ENCODE assay signal across 22 mouse cellular contexts in the genomic region with DNA sequence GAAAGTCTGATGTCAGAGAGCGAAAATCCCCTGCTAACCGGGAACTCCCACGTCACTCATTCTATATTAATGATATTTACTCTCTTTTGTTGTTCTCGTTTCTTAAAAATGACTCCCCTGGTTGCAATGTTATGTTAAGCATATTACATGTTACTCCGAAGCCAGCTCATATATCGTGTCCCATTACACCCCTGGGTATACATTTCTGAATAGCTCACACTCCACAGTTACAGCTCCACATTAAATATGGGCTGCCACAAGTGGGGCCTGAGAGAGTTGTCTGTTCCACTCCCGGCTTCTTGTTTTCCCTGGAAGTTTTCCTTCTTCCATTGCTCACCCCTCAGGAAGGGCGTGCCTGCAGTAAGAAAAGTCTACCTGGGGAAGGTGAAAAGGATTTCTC.
DNase-seq lines count a peak whose midpoint lies in the region; ATAC-seq lines count a peak whose summit lies in the region.
"Had no signal": no experiment of that assay in that cellular context is flagged by ENCODE, and none has a peak within 500 bp of the region (broad histone marks: within the 10 kb centered on the region; RNA-seq: fewer than 3 reads in every experiment).

No protein-coding gene starts in this region.

- WGBS in limb, embryonic 13.5 days, result 67% methylated on average over 8 of the region's 8 CpGs
- 90% methylated on average over 8 of the region's 8 CpGs for WGBS in limb, embryonic 10.5 days
- 58% methylated on average over 8 of the region's 8 CpGs for WGBS in neural tube, embryonic 13.5 days
- 54% methylated on average over 8 of the region's 8 CpGs for WGBS in neural tube, embryonic 14.5 days
- WGBS in neural tube, embryonic 15.5 days, result 52% methylated on average over 8 of the region's 8 CpGs

- H3K4me3 ChIP-seq in limb, embryonic 13.5 days, result no peak overlapping the region
- H3K4me3 ChIP-seq in limb, embryonic 10.5 days, result no peak overlapping the region
- no peak overlapping the region for H3K4me3 ChIP-seq in neural tube, embryonic 13.5 days
- no peak overlapping the region for H3K4me3 ChIP-seq in neural tube, embryonic 14.5 days (ENCODE audit: low read depth, low read length)
- no peak overlapping the region for H3K4me3 ChIP-seq in neural tube, embryonic 15.5 days (replicated peaks)

- H3K9me3 ChIP-seq in limb, embryonic 13.5 days, result no peaks in the 10 kb centered on the region
- H3K9me3 ChIP-seq in limb, embryonic 10.5 days (replicated peaks), result no peaks in the 10 kb centered on the region
- no peaks in the 10 kb centered on the region for H3K9me3 ChIP-seq in neural tube, embryonic 13.5 days
- H3K9me3 ChIP-seq in neural tube, embryonic 14.5 days (ENCODE audit: control insufficient read depth, low read length), result no peaks in the 10 kb centered on the region
- no peaks in the 10 kb centered on the region for H3K9me3 ChIP-seq in neural tube, embryonic 15.5 days (replicated peaks)
- H3K9me3 ChIP-seq: G1E had no signal

- H3K27me3 ChIP-seq in limb, embryonic 13.5 days, result no peaks in the 10 kb centered on the region
- no peaks in the 10 kb centered on the region for H3K27me3 ChIP-seq in limb, embryonic 10.5 days (ENCODE audit: low read depth, poor library complexity, severe bottlenecking)
- H3K27me3 ChIP-seq in neural tube, embryonic 13.5 days, result no peaks in the 10 kb centered on the region
- H3K27me3 ChIP-seq in neural tube, embryonic 14.5 days (ENCODE audit: control insufficient read depth, insufficient read depth, low read length), result no peaks in the 10 kb centered on the region
- no peaks in the 10 kb centered on the region for H3K27me3 ChIP-seq in neural tube, embryonic 15.5 days (replicated peaks)
- H3K27me3 ChIP-seq: CH12.LX had no signal

- no peak overlapping the region for H3K4me2 ChIP-seq in limb, embryonic 13.5 days (replicated peaks)
- no peak overlapping the region for H3K4me2 ChIP-seq in neural tube, embryonic 13.5 days
- H3K4me2 ChIP-seq in neural tube, embryonic 14.5 days (ENCODE audit: low read depth, low read length), result no peak overlapping the region
- H3K4me2 ChIP-seq in neural tube, embryonic 15.5 days, result no peak overlapping the region

- 0 out of 2 replicates have a peak, but pooled peaks have one; percentile 54 for ATAC-seq in limb, embryonic 13.5 days (ENCODE audit: low FRiP score, low read depth)
- ATAC-seq in neural tube, embryonic 13.5 days (ENCODE audit: low read depth), result peak; percentile 83
- peak; percentile 82; the same call in 1 of the 2 replicates for ATAC-seq in neural tube, embryonic 14.5 days (ENCODE audit: low read depth)
- ATAC-seq in neural tube, embryonic 15.5 days (ENCODE audit: low FRiP score), result peak; percentile 85
- ATAC-seq: activated CD4-positive, CD25-positive, alpha-beta regulatory T cell, adult 4 months; CD4-positive, CD25-positive, alpha-beta regulatory T cell, adult 4 months; Patski had no signal

- DNase-seq in limb, embryonic 10.5 days (ENCODE audit: low spot score), result no peak
- no peak for DNase-seq in neural tube, embryonic 10.5 days (ENCODE audit: extremely low spot score, low spot score)
- no peak for DNase-seq in spleen, postnatal 4 days (ENCODE audit: low spot score in 2 of 2)
- DNase-seq in gastrocnemius, adult 8-10 months (ENCODE audit: low spot score in 2 of 2), result no peak
- DNase-seq: adrenal gland, adult 2 months; adrenal gland, adult 8-10 months; adrenal gland, postnatal 10 days; adrenal gland, postnatal 14 days; adrenal gland, postnatal 25 days; adrenal gland, postnatal 36 days; B cell, adult 2 months; cerebellum, adult 11 months; cerebellum, adult 11-12 months had no signal

- no peak overlapping the region for H3K9ac ChIP-seq in limb, embryonic 13.5 days
- H3K9ac ChIP-seq in neural tube, embryonic 13.5 days, result no peak overlapping the region
- no peak overlapping the region for H3K9ac ChIP-seq in neural tube, embryonic 14.5 days (replicated peaks; ENCODE audit: low read depth, low read length)
- no peak overlapping the region for H3K9ac ChIP-seq in neural tube, embryonic 15.5 days (replicated peaks)

- no peaks in the 10 kb centered on the region for H3K36me3 ChIP-seq in limb, embryonic 13.5 days
- no peaks in the 10 kb centered on the region for H3K36me3 ChIP-seq in limb, embryonic 10.5 days
- no peaks in the 10 kb centered on the region for H3K36me3 ChIP-seq in neural tube, embryonic 13.5 days
- no peaks in the 10 kb centered on the region for H3K36me3 ChIP-seq in neural tube, embryonic 14.5 days (ENCODE audit: control insufficient read depth, insufficient read depth, low read length)
- H3K36me3 ChIP-seq in neural tube, embryonic 15.5 days, result no peaks in the 10 kb centered on the region
- H3K36me3 ChIP-seq: G1E had no signal

- H3K4me1 ChIP-seq in limb, embryonic 13.5 days, result 0 out of 2 replicates have a peak, but pooled peaks cover 7% of the 10 kb centered on the region
- H3K4me1 ChIP-seq in limb, embryonic 10.5 days, result no peaks in the 10 kb centered on the region
- peaks cover 11% of the 10 kb centered on the region; the same call in 1 of the 2 replicates for H3K4me1 ChIP-seq in neural tube, embryonic 13.5 days (replicated peaks)
- H3K4me1 ChIP-seq in neural tube, embryonic 14.5 days (ENCODE audit: control insufficient read depth, insufficient read depth, low read length), result no peaks in the 10 kb centered on the region
- peaks cover 6% of the 10 kb centered on the region; the same call in 1 of the 2 replicates for H3K4me1 ChIP-seq in neural tube, embryonic 15.5 days

- H3K27ac ChIP-seq in limb, embryonic 13.5 days, result no peak overlapping the region
- no peak overlapping the region for H3K27ac ChIP-seq in limb, embryonic 10.5 days
- no peak overlapping the region for H3K27ac ChIP-seq in neural tube, embryonic 13.5 days (replicated peaks)
- no peak overlapping the region for H3K27ac ChIP-seq in neural tube, embryonic 14.5 days (ENCODE audit: low read depth, low read length)
- no peak overlapping the region for H3K27ac ChIP-seq in neural tube, embryonic 15.5 days (replicated peaks)
